Mouse (Mus musculus) myocyte (in vitro differentiated cells): ENCODE results near the gene Vps37d. TPM values are rescaled to one million over a fixed set of nuclear protein-coding genes. Genes with fewer than 3 reads are reported as not detected.

Source experiments
- H3K27me3 ChIP-seq: one replicate; pipeline ENCODE4 v1.6.1; 2011; ENCODE audit not compliant: control insufficient read depth, insufficient read depth, insufficient read length
- H3K36me3 ChIP-seq: one replicate; pipeline ENCODE4 v1.6.1; 2011; ENCODE audit not compliant: control insufficient read depth, insufficient read depth
- H3K4me2 ChIP-seq: one replicate; pipeline ENCODE4 v1.6.1; 2011; ENCODE audit warnings: low read depth, control low read depth
- H3K4me3 ChIP-seq: one replicate; pipeline ENCODE4 v1.5.1; 2011; ENCODE audit warnings: mild to moderate bottlenecking, control low read depth, moderate library complexity
- H3K79me2 ChIP-seq: one replicate; pipeline ENCODE4 v1.6.1; 2011; ENCODE audit not compliant: control insufficient read depth, insufficient read depth
- H3ac ChIP-seq: one replicate; pipeline ENCODE4 v1.6.1; 2011; ENCODE audit not compliant: control insufficient read depth, insufficient read length
- CEBPB ChIP-seq: IDR thresholded peaks from 2 replicates; pipeline ENCODE4 v1.6.1; 2011; ENCODE audit warnings: mild to moderate bottlenecking, moderate library complexity; ENCODE audit not compliant: poor library complexity, insufficient read depth, severe bottlenecking
- E2F4 ChIP-seq: IDR thresholded peaks from one replicate; pipeline ENCODE4 v1.6.1; 2011; ENCODE audit warnings: mild to moderate bottlenecking, control low read depth, moderate library complexity; ENCODE audit not compliant: insufficient read depth
- MAX ChIP-seq: IDR thresholded peaks from one replicate; pipeline ENCODE4 v1.6.1; 2011; ENCODE audit warnings: low read depth, mild to moderate bottlenecking, control low read depth
- MYOD1 ChIP-seq, 3 experiments: IDR thresholded peaks; one replicate each; pipeline ENCODE4 v1.6.1; 2011; ENCODE audit warnings: control low read depth in 2 of 3, low read depth in 2 of 3, mild to moderate bottlenecking in 2 of 3, moderate library complexity in 1 of 3; ENCODE audit not compliant: insufficient read length in 2 of 3, control insufficient read depth in 1 of 3
- MYOG ChIP-seq, 3 experiments: IDR thresholded peaks; one replicate each; pipeline ENCODE4 v1.6.1; 2011; ENCODE audit warnings: control low read depth in 2 of 3, low read depth in 2 of 3, mild to moderate bottlenecking in 2 of 3; ENCODE audit not compliant: insufficient read length in 2 of 3, control insufficient read depth in 1 of 3, insufficient read depth in 1 of 3
- POLR2A ChIP-seq: IDR thresholded peaks from one replicate; pipeline ENCODE4 v1.6.1; 2011; ENCODE audit warnings: low read depth, mild to moderate bottlenecking, control low read depth, moderate library complexity; ENCODE audit not compliant: insufficient read length
- POLR2AphosphoS2 ChIP-seq: IDR thresholded peaks from one replicate; pipeline ENCODE4 v1.6.1; 2011; ENCODE audit warnings: low read depth, control low read depth; ENCODE audit not compliant: insufficient read length
- REST ChIP-seq: IDR thresholded peaks from one replicate; pipeline ENCODE4 v1.6.1; 2011; ENCODE audit warnings: mild to moderate bottlenecking, control low read depth, moderate library complexity; ENCODE audit not compliant: insufficient read depth, insufficient read length
- SRF ChIP-seq: IDR thresholded peaks from one replicate; pipeline ENCODE4 v1.6.1; 2011; ENCODE audit warnings: low read depth; ENCODE audit not compliant: control insufficient read depth, insufficient read length
- TCF12 ChIP-seq: IDR thresholded peaks from one replicate; pipeline ENCODE4 v1.6.1; 2011; ENCODE audit warnings: mild to moderate bottlenecking, control low read depth; ENCODE audit not compliant: poor library complexity, insufficient read depth, severe bottlenecking
- TCF3 ChIP-seq: IDR thresholded peaks from one replicate; pipeline ENCODE4 v1.6.1; 2011; ENCODE audit warnings: low read depth, control low read depth; ENCODE audit not compliant: insufficient read length
- USF1 ChIP-seq: IDR thresholded peaks from one replicate; pipeline ENCODE4 v1.6.1; 2011; ENCODE audit warnings: low read depth, mild to moderate bottlenecking, control low read depth, moderate library complexity
- polyA plus RNA-seq: library from polyadenylated mRNA; unstranded; fragments of >200 nt; fragmentation: generic; extraction: Trizol; gene quantifications from one replicate; pipeline ENCODE4 v1.2.1, GENCODE M21; 2012; ENCODE audit warnings: missing spikeins

The Vps37d gene
- polyA plus RNA-seq, 1 experiment: 3.3 TPM

DNA sequence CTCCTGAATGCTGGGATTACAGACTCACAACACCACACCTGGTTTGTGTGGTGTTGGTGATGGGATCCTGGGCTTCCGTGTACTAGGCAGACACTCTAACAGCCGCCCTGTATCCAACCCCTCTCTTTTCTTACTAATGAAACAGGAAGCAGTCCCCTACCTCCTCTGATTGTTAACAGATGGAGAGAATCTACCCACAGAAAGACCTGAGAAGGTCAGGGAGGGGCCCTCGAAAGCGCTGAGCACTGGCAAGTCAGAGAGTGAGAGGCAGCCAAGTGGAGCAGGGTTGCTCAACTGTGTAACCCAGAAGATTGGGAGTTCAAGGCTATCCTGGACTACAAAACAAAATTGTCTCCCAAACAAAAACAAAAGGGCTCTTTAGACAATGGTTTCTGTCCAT lies 8.8 kb upstream of the Vps37d start:
- Histone ChIP-seq H3K4me3 (no peak overlapping the region), H3K79me2 (no peaks in the 10 kb centered on the region), H3ac (no peak overlapping the region), H3K4me2 (no peak overlapping the region), H3K36me3 (no peaks in the 10 kb centered on the region), H3K27me3 (peaks cover 72% of the 10 kb centered on the region)
- TF ChIP-seq SRF (no peak), REST (no peak)

DNA sequence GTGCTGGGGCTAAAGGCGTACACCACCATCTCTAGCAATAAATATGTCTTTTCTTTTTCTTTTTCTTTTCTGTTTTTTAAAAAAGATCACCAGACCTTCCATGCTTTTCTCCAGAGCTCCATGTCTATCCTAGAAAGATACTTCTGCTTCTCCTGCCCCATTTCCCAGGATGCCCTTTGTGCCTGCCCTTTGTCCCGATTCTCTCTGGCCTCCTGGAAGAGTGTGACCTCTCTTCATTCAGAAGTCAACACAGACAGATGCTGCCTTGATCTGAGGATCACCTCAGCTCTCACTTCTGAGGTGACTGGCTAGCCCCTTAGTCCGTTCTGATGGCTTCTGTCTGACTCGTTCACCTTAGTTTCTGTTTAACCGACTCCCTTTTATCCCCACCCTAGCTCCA lies 2.5 kb upstream of the Vps37d start:
- no peak overlapping the region for H3K4me2 ChIP-seq
- H3K79me2 ChIP-seq: no peaks in the 10 kb centered on the region
- TF ChIP-seq SRF (no peak), REST (no peak), TCF12 (no peak), POLR2AphosphoS2 (no peak), E2F4 (no peak), USF1 (no peak), TCF3 (no peak), CEBPB (no peak)

DNA sequence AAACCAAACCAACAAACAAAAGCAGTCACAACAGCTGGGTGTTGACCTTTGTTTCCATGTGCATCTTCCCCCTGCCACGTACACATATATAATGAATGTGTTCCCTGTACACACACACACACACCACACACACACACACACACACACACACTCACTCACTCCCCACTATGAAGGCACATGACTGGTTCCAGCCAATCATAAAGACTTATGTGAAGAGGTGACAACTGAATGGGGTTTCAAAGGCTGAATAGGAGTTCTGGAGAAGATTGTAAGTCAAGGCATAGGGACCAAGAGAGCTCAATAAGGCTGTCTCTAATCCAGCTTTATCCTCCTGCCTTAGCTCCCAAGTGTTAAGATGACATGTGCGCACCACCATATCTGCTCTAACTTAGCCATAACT lies 1.5 kb upstream of the Vps37d start:
- no peak overlapping the region for H3K4me2 ChIP-seq
- H3K27me3 ChIP-seq: peaks cover 26% of the 10 kb centered on the region
- TF ChIP-seq CEBPB (no peak), REST (no peak), POLR2AphosphoS2 (no peak), SRF (no peak), POLR2A (no peak), MAX (no peak), MYOD1 (IDR thresholded peaks at IDR 0.05; ENCODE audit: control insufficient read depth in 1 of 3, insufficient read length in 2 of 3, low read depth in 2 of 3) (no peak), TCF12 (no peak), MYOG (IDR thresholded peaks at IDR 0.05; ENCODE audit: control insufficient read depth in 1 of 3, insufficient read depth in 1 of 3, insufficient read length in 2 of 3, low read depth in 2 of 3) (no peak), USF1 (no peak), E2F4 (no peak), TCF3 (no peak)
- no peaks in the 10 kb centered on the region for H3K36me3 ChIP-seq
- no peak overlapping the region for H3K4me3 ChIP-seq
- H3ac ChIP-seq: no peak overlapping the region
- H3K79me2 ChIP-seq: no peaks in the 10 kb centered on the region

More for the DNA sequence above, 2.5 kb upstream of the Vps37d start:
- Histone ChIP-seq H3K4me3 (no peak overlapping the region), H3K36me3 (no peaks in the 10 kb centered on the region), H3ac (no peak overlapping the region), H3K27me3 (peaks cover 29% of the 10 kb centered on the region)

DNA sequence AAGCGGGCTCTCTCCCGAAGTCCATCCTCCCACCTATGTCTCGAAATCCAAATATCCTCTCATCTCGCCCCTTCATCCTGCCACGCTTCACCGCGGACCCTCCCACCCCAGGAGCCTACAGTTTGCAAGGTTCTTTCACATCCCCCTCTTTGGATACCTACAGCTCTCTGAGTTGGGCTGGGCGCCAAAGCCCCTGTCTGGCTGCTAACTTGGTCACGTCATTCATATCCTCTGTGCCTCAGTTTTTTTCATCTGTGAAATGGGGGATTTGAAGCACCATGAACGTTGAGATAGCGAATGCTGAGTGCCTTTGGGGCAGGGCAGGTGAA lies 380 bp upstream of the Vps37d start:
- H3K4me2 ChIP-seq: peak overlapping the region; percentile 70
- peaks cover 19% of the 10 kb centered on the region for H3K27me3 ChIP-seq
- no peaks in the 10 kb centered on the region for H3K79me2 ChIP-seq
- H3ac ChIP-seq: peak overlapping the region; percentile 74
- TF ChIP-seq CEBPB (no peak), POLR2A (no peak), TCF3 (no peak), POLR2AphosphoS2 (no peak), SRF (no peak)
- H3K4me3 ChIP-seq: peak overlapping the region; percentile 28
- H3K36me3 ChIP-seq: no peaks in the 10 kb centered on the region

DNA sequence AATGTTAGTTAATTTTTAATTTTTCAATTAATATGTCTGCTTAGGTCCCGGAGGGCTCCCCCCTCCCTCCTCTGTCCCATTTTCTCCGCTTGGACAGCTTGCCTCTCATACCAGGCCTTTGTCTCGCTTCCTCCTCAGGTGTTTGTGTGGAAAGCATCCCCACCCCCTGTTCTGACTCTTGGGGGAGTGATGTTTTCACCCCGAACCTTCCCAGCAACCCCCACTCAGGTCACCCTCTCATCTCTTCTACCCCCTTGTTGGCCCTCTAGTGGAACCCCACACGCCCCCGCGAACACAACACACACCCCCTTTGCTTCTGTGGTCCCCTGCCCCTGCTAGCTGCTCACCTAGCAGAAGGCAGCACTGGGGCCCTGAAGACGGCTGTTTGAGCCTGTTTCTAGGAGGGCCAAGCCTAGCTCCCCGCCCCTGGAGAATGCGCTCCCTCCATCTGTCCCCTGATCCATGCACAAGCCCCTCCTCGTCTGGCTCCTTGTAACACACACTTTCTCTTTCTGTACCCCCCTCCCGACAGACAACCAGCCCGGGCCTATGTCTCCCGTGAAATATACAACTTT lies 1.0 kb downstream of the Vps37d start:
- Histone ChIP-seq H3K4me3 (peak overlapping the region; percentile 28), H3K4me2 (peak overlapping the region; percentile 69), H3K36me3 (no peaks in the 10 kb centered on the region), H3K79me2 (no peaks in the 10 kb centered on the region), H3ac (peak overlapping the region; percentile 74), H3K27me3 (peaks cover 13% of the 10 kb centered on the region)
- TF ChIP-seq SRF (no peak), E2F4 (no peak), USF1 (no peak), CEBPB (no peak), MYOD1 (IDR thresholded peaks at IDR 0.05; ENCODE audit: control insufficient read depth in 1 of 3, insufficient read length in 2 of 3, low read depth in 2 of 3) (no peak), TCF12 (no peak), POLR2A (no peak), TCF3 (no peak), REST (no peak), MAX (no peak)
